Mouse (Mus musculus) brain, adult 2 months (tissue): ENCODE data around the gene Dna2.
"Not testable (repeated sequence)": the region's sequence is repeated elsewhere in the genome, so short reads cannot be mapped to it uniquely, and the experiment has no call there.

Experiments
- DNase-seq: peaks from one replicate; pipeline ENCODE4 v3.0.0; 2011; ENCODE audit warnings: low read depth, low spot score

The Dna2 gene

DNA sequence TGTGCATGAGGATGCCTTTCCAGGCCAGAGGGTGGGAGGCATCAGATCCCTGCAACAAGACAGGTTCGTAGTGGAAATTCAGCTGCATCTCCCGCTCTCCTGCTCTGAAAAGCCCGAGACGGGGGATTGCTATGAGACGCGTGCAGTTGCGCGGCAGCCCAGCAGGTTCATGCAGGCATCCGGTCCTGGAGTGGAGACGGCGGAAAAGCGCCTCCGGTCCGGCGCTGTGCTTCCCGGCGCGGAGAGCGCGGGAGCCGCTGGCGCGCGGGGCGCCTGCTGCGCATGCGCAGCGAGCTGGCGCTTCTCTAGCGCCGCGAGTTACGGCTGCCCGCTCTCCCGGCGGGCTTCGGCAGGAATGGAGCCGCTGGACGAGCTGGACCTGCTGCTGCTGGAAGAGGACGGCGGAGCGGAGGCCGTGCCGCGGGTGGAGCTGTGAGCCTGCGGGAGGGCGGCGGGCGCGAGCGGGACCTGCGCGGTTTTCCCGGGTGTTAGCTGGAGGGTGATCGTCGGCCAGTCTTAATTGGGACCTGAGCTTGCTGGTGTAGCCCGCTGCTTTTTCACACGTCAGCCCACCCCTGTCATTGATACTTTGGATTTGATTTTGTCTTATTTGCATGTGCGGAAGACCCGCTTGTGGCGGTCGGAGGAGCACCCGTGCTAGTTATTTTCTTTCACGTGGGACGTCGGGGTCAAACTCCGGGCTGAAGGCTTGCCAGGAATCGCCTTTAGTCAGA lies at the start of gene Dna2:
TSS of gene Dna2 (plus strand) at position 289 of the 734 bp plus-strand sequence.
- DNase-seq, result peak; percentile 88

DNA sequence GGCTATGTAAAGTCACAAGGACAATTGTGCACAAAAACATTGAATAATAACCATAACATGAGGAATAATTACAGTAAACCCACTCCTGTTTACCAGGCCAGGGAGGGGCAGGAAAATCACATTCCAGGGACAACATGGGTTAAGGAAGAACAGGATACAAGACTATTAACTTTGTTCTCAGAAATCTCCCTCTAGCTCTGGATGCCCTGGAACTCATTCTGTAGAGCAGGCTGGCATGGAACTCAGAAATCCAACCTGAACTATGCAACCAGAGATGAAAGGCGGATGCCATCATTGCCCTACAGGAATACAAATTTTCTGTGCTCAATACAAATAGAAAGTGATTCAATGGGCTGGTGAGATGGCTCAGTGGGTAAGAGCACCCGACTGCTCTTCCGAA lies 49.4 kb upstream of the Dna2 start:
- no peak for DNase-seq

DNA sequence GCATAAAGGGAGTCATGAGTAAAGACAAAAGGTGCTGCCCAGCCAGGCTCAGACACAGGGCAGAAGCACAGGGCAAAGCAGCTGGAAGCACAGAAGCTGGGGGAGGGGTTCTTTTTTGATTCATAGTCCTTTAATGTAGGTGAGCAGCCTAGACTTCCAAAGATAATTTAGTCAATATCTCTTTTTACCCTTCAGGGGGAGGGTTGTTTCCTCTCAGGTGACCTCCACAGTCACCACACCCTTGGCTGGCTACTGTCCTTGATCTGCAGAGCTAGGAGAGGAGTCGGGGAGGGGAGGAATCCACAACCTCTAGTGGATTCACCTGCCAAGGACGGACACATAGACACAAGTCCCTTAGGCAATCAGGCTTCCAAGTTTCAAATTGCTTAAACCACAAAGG lies 48.8 kb upstream of the Dna2 start:
- DNase-seq, result no peak

DNA sequence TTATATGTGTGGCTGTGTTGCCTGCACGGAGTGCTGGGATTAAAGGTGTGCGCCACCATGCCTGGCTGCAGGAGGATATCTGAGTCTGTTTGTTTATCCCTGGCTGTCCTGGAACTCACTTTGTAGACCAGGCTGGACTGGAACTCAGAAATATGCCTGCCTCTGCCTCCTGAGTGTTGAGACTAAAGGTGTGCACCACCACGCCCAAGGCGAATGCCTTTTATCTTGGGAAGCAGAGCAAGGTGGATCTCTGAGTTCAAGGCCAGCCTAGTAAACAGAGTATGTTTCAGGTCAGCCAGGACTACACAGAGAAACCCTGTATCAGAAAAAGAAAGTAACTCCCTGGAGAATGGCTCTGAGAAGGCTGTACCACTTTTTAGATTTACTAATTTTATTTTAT lies 46.7 kb upstream of the Dna2 start:
- DNase-seq, result no peak

DNA sequence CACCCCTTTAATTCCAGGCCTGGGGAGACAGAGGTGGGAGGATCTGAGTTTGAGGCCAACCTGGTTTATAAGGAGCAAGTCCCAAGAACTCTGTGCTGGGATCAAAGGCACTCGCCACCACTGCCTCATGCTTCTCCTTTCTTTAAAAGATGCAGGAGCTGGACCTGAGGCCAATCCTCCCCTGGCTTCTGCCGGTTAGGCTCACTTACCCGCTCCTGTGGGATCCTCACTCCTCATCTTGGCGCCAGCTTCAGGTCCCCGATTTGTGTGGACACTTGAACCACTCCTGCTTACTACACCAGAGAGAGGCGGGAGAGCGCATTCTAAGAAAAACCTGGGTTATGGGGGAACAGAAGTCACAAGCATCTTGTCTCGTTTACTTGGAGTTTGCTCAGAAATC lies 45.0 kb upstream of the Dna2 start:
- DNase-seq, result no peak

DNA sequence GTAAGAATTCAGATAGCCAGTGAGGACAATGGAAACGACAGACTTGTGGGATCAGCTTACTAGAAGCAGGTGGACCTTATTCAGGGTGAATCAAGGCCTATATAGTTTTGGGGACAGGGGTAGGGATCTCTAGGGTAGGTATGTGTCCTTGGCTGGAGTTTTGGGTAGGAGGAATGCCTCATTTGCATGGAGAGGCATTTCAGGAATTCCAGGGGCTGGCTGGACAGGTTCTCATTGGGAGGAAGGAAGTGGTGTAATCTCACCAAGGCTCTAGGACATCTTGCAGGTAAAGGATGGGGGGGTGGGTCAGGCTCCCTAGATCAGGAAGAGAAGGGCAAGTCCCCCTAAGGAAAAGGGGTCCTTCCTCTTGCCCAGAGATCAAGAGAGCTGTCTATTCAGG lies 44.0 kb upstream of the Dna2 start:
- DNase-seq, result no peak

DNA sequence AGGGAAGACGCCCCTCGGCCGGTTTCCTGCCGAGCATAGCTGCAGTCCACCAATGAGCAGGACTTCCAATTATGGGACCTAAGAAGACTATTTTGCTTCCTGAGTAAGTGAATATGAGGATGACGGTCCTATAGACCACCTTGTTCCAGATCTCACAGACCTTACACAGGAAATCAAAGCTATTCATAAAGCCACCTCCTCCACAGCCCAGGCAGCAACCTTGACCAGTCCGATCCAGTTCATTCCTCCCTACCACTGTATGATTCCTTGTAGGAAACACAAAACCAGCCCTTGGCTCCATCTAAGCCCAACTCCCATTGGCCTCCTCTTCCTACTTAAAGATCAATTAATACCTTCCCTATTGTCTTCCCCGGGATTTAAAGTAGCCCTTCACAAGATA lies 40.5 kb upstream of the Dna2 start:
- no peak for DNase-seq

DNA sequence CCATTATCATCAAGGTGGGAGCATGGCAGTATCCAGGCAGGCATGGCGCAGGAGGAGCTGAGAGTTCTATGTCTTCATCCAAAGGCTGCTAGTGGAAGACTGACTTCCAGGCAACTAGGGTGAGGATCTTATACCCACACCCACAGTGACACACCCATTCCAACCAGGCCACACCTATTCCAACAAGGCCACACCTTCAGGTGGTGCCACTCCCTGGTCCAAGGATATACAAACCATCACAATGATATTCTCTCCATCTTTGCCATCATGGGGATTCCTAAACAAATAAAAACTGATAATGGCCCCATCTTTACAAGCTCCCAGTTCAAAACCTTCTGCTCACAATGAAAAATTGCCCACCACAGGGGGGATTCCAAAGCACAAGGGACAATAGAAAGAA lies 37.9 kb upstream of the Dna2 start, which contains the start of gene Tet1:
TSS of gene Tet1 (minus strand) at position 101 of the 400 bp plus-strand sequence.
- not testable (repeated sequence) for DNase-seq

DNA sequence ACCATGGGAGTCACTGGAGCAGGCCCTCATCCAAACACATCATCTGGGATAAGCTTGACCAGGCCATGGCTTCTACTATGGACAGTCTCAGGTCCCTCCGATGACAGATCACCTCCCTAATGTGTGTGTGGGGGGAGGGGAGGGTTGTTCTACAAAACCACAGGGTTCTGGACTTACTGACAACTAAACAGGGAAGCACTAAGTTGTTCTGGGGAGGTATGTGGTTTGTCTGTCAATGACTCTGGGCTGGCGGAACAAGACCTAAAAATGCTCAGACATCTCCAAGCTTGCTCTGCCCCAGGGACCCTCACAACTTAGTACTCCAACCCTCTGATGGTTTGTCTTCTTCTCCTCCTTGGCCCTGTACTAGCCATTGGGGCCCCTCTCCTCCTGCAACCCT lies 35.7 kb upstream of the Dna2 start:
- DNase-seq, result no peak

DNA sequence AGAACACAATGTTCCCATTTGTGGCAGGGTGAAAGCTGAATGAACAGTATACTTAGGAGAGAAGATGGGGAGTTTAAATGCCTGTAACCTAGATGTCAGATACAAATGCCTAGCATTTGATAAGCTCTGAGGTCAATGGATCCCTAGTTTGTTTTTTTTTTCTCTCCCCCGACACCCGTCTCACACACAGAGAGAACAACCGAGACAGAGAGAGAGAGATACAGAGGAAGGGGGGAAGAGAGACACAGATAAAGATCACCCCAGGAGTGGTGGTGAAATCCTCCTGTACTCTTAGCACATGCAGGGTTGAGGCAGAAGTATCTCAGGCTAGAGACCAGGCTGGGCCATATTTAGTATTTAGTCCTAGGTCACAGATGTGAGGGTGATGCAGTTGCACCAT lies 27.8 kb upstream of the Dna2 start:
- no peak for DNase-seq

DNA sequence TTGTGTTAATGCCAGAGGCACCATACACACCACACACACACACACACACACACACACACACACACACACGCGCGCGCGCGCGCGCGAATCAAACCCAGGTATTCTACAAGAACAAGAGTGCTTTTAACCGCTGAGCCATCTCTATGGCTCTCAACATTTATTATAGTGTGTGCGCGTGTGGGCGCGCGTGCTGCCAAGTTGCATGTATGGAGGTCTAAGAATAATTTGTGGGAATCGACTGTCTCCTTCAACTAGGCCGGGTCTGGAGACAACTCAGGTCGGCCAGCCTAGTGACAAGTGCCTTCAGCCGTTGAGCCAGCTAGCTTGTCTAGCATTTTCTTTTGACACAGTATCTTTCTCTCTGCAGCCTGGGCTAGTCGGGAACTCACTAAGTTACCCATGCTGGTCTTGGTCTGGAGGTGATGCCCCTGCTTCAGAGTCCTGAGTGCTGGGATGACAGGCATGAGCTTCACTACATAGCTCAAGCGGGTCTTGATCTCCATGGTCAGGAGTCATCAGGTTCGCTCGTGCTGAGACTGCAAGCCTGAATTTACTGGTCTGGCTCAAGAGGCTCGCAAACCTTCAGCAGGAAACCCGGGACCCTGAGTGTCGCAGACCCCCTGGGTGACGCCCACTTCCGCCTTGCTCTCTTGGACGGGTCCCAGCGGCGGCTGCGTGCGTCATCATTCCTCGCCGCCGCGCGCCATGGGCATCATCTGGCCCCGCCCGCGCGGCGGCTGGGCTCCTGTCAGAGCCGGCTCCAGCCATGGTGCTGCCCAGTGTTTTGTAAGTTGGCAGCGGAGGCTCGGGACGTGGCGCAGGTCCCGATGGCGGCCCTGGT lies 26.7 kb upstream of the Dna2 start, which contains the start of gene Slc25a16:
TSS of gene Slc25a16 (plus strand) at position 709 of the 841 bp plus-strand sequence.
- DNase-seq, result peak; percentile 94

DNA sequence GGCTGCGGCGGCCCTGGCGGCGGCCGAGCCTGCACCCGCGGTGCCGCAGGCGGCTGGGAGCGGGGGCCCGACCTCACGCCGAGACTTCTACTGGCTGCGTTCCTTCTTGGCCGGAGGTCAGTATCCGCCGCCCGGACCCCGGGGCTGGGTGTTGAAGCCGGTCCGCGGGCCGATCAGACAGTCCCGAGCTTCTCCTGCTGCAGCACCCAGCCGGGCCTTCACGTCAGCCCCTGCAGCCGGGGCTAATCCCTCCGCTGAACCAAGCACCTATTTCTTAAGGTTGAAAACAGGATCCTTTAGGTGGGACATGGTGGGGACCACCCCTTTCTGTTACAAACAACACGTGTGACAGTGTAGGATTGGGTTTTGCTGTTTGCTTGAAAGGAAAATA lies 26.1 kb upstream of the Dna2 start:
- DNase-seq, result no peak

DNA sequence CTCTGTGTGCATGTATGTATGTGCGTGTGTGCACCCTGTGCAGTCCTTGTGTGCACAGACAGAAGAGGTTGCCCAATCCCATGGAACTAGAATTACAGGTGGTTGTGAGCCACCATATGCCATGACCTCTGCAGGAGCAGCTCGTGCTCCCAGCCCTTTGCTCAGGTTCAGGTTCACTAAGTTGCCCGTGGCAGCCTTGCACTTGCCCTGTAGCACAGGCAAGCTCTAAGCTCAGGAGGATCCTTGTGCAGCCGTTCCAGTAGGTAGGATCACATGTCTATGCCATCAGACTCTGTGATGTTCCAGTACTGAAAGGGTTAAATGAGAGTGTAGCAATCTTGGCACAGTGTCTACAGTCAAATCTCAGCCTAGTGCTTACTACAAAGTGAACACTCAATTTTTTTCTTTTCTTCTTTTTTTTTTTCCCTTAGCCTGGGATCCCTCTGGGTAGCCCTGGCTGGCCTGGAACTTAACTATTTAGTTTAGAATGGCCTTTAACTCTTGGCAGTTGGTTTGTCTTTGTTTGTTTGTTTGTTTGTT lies 22.7 kb upstream of the Dna2 start:
- DNase-seq, result no peak

DNA sequence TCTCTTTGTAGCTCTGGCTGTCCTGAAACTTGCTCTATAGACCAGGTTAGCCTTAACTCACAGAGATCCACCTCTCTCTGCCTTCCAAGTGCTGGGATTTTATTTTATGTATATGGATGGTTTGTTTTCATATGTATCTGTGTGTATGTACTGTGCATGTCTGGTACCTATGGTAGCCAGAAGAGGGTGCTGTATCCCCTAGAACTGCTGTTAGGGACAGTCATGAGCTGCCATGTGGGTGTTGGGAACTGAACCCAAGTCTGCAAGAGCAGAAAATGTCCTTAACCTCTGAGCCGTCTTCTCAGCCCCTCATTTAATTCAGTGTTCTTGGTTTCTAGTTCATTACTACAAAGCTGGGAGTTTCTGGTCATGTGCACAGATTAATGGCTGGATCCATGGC lies 14.4 kb upstream of the Dna2 start:
- no peak for DNase-seq

DNA sequence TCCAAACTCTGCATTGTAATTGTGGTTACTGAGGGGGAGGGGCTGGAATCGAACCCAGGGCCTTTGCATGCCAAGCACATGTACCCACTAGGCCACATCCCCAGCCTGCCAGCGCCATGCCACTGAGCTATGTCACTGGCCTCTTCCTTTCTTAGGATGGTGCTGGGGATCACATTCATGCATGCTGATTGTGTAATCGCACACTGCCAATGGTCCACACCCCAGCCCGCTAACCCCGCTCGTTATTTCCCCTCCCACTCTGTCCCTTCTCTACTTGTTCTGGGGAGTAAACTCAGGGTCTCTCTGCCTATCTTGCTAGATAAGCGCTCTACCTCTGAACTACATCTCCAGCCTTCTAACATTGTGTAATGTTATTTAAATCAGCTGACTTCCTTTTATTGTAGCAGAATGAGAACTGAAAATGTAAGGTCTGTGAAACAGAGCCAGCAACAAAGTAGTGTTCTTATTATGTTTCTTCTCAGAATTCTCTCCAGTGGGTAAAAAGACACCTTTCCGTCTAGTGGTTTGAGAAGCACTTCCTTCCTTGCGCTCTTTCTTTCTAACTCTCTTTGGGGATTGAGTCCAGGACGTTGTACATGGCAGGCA lies 1.7 kb upstream of the Dna2 start:
- DNase-seq, result no peak

DNA sequence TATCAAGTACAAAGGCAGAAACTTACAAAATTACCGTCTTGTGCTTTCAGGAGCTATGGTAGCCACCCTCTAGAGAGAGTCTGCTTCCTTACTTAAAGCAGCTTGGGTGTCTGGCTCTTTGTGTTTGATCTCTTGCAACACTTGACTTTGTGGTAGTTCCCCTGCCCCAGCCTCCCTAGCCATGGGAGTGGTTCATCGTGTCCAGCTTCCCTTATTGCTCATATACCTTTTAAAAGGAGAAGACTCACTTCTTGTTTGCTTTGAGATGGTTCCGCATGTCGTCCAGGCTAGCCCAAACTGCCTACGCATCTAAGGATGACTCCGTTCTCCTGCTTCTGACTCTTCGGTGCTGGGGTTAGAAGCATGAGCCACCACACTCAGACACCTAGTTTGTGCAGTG lies 1.7 kb downstream of the Dna2 start:
- no peak for DNase-seq

DNA sequence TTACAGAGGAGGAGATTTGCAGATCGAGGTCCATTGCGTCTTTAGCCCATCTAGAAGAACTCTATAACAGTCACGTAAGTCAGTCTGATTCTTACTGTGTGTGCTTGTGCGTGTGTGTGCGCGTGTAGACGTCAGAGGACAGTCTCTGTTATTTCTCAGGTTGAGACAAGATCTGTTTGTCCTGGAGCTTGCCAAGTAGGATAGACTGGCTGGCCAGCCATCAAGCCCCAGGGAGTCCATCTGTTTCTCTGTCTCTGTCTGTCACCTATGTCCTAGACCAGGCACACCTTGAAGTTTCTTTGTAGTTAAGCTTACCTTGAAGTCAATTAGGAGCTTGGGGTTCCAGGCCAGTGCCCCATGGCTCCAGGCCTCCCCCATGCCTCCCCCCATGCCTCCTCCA lies 17.1 kb downstream of the Dna2 start:
- peak; percentile 62 for DNase-seq

DNA sequence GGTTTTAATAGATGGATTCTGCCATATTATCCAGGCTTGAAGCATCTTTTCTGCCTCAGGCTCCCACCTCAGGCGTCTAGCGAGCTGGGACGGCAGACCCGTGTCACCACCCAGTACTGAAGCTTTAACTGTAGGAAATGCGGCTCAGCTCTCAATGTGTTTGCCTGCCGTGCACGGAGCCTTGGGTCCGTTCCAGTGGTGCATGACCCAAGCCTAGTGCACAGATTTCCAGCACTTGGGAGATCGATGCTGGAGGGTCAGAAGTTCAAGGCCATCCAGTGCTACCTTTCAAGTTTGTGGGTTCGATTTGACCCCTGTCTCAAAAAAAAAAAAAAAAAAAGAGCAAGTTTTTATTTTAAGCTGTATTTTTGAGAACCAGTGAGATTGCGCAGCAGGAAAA lies 19.0 kb downstream of the Dna2 start:
- no peak for DNase-seq

DNA sequence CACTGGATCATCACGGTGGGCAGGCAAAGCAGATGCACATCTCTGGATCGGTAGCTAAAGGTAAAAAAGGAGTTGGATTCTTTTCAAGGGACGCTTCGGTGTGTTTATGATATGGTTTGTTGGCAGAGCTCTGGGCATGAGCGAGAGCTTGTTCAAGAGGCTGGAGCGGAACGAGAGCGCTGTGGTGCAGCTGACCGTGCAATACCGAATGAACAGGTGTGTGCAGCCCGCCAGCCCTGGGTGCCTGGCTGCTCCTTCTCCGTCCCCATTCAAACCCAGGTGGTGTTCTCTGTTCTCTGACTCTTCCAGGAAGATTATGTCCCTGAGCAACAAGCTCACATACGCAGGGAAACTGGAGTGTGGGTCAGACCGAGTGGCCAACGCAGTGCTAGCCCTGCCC lies 19.5 kb downstream of the Dna2 start:
- DNase-seq, result no peak

DNA sequence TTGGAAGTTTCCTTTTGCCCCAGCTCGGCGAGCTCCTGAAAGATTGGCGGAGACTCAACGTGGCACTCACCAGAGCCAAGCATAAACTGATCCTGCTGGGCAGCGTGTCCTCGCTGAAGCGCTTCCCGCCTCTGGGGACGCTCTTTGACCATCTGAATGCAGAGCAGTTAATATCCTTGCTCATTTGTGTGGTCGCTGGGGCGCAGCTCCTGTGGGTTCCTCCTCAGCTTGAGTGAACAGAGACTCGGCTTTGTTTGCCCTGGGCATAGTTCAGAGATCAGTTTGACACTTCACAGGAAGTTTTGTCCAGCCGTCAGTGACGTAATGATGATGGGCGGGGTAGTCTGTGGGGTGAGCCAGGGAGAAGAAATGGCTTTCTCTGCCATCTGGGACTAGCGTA lies 25.0 kb downstream of the Dna2 start:
- peak; percentile 65 for DNase-seq

DNA sequence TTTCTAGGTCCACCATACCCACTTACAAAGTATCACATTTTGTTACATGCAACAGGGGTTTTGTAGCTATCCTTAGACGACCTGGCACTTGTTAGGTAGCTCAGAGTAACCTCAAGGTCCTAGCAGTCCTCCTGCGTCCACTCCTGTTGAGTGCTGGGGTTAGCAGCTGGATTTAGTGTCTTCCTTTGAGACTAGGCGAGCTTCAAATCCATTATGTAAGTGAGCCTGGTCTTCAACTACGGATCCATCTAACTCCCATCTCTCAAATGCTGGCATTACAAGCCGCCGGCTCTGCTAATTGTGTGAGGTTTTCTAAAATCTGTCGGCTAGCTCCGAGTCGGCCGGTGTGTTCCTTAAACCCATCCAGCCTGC lies 32.8 kb downstream of the Dna2 start:
- no peak for DNase-seq
